Mouse (Mus musculus): ENCODE measurements around the gene Trpc4. TPM values are rescaled to one million over a fixed set of nuclear protein-coding genes. Genes with fewer than 3 reads are reported as not detected.

Trpc4 gene
- polyA plus RNA-seq (2015; fragmentation: Nextera tagmentation; extraction: Ambion mirVana): 2.4 and 2.8 TPM in 2 replicates

DNA sequence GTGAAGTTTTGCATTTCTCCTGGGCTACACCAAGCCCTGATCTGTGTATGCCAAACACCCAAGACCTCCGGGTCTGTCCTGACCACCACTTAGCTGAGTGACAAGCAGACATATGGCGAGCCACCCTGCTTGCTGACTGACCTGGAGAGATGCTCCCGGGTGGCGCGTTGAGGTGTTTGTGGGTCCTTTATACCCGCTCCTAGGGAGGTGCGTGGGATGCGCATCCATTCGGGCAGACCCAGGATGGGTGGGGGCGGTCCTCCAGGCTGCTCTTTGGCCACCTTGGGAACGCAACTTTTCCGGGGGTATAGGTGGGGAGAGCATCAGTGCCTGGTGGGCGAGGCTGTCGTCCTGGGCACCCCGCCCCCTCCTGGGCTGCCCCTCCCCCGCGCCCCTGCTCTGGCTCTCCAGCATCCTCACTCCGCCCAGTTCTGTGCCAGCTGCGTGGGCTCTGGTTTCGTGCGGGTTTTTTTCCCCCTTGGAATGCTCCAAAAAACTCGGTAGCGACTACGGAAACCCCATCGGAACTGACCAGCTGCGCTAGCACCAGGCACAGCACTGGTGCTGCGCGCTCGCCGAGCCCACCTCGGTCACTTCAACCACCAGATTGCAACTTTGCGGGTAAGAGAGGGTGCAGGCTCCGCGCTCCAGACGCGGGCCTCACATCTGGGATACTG is at the start of gene Trpc4:
TSS of gene Trpc4 (plus strand) at position 397 of the 677 bp plus-strand sequence.
- Histone ChIP-seq H3K9me3 (no peaks in the 10 kb centered on the region), H3K4me2 (peak within 1 kb of the TSS; percentile 98), H3K27ac (replicated peaks) (no peak within 1 kb of the TSS), H3K27me3 (peaks cover 39% of the 10 kb centered on the region), H3K9ac (peak within 1 kb of the TSS; percentile 66), H3K36me3 (no peaks in the 10 kb centered on the region), H3K4me1 (replicated peaks) (peaks cover 28% of the 10 kb centered on the region), H3K4me3 (peak within 1 kb of the TSS; percentile 55)
- peak; percentile 79 for ATAC-seq (ENCODE audit: low read depth)
- WGBS: under 1% methylated on average over 36 of the region's 36 CpGs

GRCm38 (mm10) chr3:54111489-54111888 is 44.3 kb upstream of the Trpc4 start:
- no peak overlapping the region for H3K4me3 ChIP-seq
- H3K9me3 ChIP-seq: no peaks in the 10 kb centered on the region
- ATAC-seq (ENCODE audit: low read depth): no peak
- H3K27me3 ChIP-seq: no peaks in the 10 kb centered on the region
- H3K27ac ChIP-seq (replicated peaks): no peak overlapping the region
- 82% methylated on average over 9 of the region's 9 CpGs for WGBS
- H3K36me3 ChIP-seq: no peaks in the 10 kb centered on the region
- no peaks in the 10 kb centered on the region for H3K4me1 ChIP-seq (replicated peaks)
- H3K4me2 ChIP-seq: no peak overlapping the region
- H3K9ac ChIP-seq: no peak overlapping the region

DNA sequence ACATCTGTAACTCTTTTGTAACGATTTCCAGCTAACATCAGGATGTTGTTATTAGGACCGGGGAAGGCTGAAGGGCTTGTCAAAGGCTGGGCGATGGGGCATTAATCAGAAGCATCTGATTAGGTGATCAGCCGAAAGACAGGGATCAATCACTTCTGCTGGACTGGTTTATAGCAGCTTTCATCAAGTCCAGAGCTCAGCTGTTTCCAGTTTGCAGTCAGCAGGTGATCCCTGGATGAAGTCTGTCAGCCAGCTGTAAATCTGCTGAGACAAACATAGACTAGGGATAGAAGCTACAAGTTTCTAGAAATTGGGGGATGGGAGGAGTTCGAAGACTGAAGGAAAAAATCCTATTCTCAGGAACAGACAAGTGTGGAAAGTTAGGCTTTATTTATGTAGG is 20.5 kb upstream of the Trpc4 start:
- H3K27me3 ChIP-seq: no peaks in the 10 kb centered on the region
- no peak overlapping the region for H3K4me2 ChIP-seq
- no peaks in the 10 kb centered on the region for H3K9me3 ChIP-seq
- WGBS: 75% methylated on average over 5 of the region's 5 CpGs
- no peak overlapping the region for H3K9ac ChIP-seq
- H3K4me3 ChIP-seq: no peak overlapping the region
- no peaks in the 10 kb centered on the region for H3K36me3 ChIP-seq
- no peaks in the 10 kb centered on the region for H3K4me1 ChIP-seq (replicated peaks)
- no peak overlapping the region for H3K27ac ChIP-seq (replicated peaks)
- no peak for ATAC-seq (ENCODE audit: low read depth)

- H3K4me3 ChIP-seq: no peak overlapping the region
- no peaks in the 10 kb centered on the region for H3K36me3 ChIP-seq
- H3K4me2 ChIP-seq: no peak overlapping the region
- no peaks in the 10 kb centered on the region for H3K4me1 ChIP-seq (replicated peaks)
- no peak overlapping the region for H3K27ac ChIP-seq (replicated peaks)
- ATAC-seq (ENCODE audit: low read depth): no peak
- no peaks in the 10 kb centered on the region for H3K9me3 ChIP-seq
- no peak overlapping the region for H3K9ac ChIP-seq
- WGBS: 90% methylated on average over 2 of the region's 2 CpGs
- H3K27me3 ChIP-seq: no peaks in the 10 kb centered on the region
Observed at GRCm38 (mm10) chr3:54141376-54141775, 14.5 kb upstream of the Trpc4 start.

- Histone ChIP-seq H3K4me2 (peak overlapping the region; percentile 98), H3K27me3 (peaks cover 39% of the 10 kb centered on the region), H3K4me1 (replicated peaks) (peaks cover 28% of the 10 kb centered on the region), H3K9ac (peak overlapping the region; percentile 66), H3K27ac (replicated peaks) (no peak overlapping the region), H3K36me3 (no peaks in the 10 kb centered on the region), H3K9me3 (no peaks in the 10 kb centered on the region), H3K4me3 (peak overlapping the region; percentile 55)
- 4% methylated on average over 16 of the region's 16 CpGs for WGBS
- ATAC-seq (ENCODE audit: low read depth): peak; percentile 98
Observed at GRCm38 (mm10) chr3:54154844-54155638, 794 bp upstream of the Trpc4 start.

DNA sequence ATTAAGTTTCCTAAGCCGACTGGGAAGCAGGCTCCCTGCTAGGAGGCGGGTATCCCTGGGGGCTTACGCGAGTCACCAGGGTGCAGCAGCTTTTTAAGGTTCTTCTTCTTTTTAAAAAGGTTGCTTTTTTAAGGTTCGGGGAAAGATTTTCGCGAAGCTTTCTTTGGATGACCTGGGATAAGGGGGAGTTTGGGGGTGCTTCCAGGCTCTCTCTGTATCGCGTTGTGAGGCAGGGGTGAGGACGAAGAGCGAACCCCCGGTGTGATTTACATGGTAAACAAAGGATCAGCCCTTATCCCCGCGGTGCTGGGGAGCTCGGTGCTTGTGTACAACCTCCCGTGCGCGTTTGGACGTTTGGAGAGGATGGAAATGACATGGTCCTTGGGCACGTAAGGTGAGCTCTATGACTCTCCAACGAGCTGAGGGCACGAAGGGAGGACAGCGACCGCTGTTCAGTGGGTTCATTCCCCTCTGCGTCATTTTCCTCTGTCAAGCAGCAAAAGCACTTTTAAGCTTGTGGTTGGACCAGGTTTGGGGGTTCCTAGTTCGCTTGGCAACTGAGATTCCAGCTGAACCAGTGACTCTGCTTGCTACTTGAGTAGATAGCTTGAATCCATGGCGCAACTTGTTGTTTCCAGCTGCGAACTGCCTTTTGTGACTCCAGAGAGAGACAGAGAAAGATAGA is 623 bp downstream of the Trpc4 start:
- Histone ChIP-seq H3K4me2 (peak overlapping the region; percentile 98), H3K9ac (peak overlapping the region; percentile 66), H3K4me3 (peak overlapping the region; percentile 55), H3K27ac (replicated peaks) (no peak overlapping the region), H3K27me3 (peaks cover 39% of the 10 kb centered on the region), H3K9me3 (no peaks in the 10 kb centered on the region), H3K36me3 (no peaks in the 10 kb centered on the region), H3K4me1 (replicated peaks) (peaks cover 28% of the 10 kb centered on the region)
- peak; percentile 48; the same call in 1 of the 2 replicates for ATAC-seq (ENCODE audit: low read depth)
- under 1% methylated on average over 28 of the region's 28 CpGs for WGBS

GRCm38 (mm10) chr3:54170701-54171100 is 14.9 kb downstream of the Trpc4 start:
- no peak overlapping the region for H3K4me3 ChIP-seq
- no peaks in the 10 kb centered on the region for H3K36me3 ChIP-seq
- no peak overlapping the region for H3K9ac ChIP-seq
- no peaks in the 10 kb centered on the region for H3K9me3 ChIP-seq
- H3K4me1 ChIP-seq (replicated peaks): no peaks in the 10 kb centered on the region
- no peak overlapping the region for H3K27ac ChIP-seq (replicated peaks)
- no peaks in the 10 kb centered on the region for H3K27me3 ChIP-seq
- ATAC-seq (ENCODE audit: low read depth): no peak
- H3K4me2 ChIP-seq: no peak overlapping the region

DNA sequence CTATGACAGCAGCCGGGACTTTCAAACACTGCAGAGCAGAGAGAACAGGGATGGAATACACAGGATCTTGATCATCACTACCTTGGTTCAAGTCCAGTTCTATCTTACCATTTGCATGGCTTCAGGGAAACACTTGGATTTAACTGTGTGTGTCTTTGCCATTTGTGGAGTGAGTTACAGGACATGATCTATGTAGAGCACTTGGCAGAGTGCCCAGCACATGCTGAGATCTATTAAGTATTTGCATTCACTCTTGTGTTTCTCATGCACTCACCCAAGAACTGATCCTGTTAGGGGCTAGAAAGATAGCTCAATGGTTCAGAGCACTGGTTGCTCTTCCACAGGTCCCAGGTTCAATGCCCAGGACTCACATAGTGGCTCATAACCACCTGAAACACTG is 21.5 kb downstream of the Trpc4 start:
- H3K4me2 ChIP-seq: no peak overlapping the region
- H3K9ac ChIP-seq: no peak overlapping the region
- WGBS: 80% methylated on average over 1 of the region's 1 CpGs
- H3K9me3 ChIP-seq: 0 out of 2 replicates have a peak, but pooled peaks cover 6% of the 10 kb centered on the region
- no peak for ATAC-seq (ENCODE audit: low read depth)
- no peaks in the 10 kb centered on the region for H3K4me1 ChIP-seq (replicated peaks)
- no peaks in the 10 kb centered on the region for H3K27me3 ChIP-seq
- H3K4me3 ChIP-seq: no peak overlapping the region
- no peak overlapping the region for H3K27ac ChIP-seq (replicated peaks)
- no peaks in the 10 kb centered on the region for H3K36me3 ChIP-seq

DNA sequence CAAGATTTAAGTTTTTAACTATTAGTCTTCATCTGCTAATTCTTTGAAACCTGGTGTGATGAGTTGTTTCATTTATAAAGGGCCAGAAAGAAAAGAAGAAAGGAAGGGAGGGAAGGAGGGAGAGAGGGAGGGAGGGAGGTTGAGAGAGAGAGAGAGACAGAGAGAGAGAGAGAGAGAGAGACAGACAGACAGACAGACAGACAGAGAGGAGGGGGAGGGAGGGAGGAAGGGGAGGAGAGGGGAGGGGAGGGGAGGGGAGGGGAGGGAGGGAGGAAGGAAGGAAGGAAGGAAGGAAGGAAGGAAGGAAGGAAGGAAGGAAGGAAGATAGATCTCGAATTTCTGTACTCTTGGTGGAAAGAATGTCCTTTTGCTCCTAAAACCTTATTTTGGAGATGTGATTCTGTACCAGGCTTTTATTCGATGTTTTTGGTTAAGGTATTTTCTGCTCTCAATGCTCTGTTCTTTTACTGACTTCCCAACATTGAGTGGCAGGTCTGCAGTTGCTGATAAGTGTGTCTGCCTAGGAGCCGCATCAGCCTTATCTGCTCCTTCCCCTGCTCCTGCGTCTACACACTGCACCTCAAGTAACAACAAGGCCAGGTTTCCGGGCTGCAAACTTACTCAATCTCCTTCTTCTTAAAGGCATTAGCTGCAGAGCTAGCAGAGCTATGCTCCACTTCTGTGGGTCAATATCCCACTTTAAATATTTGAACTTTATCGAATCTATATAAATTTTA is 35.3 kb downstream of the Trpc4 start:
- H3K9me3 ChIP-seq: no peaks in the 10 kb centered on the region
- H3K9ac ChIP-seq: no peak overlapping the region
- H3K4me3 ChIP-seq: no peak overlapping the region
- WGBS: 85% methylated on average over 6 of the region's 6 CpGs
- H3K27ac ChIP-seq (replicated peaks): no peak overlapping the region
- no peak for ATAC-seq (ENCODE audit: low read depth)
- H3K27me3 ChIP-seq: no peaks in the 10 kb centered on the region
- no peaks in the 10 kb centered on the region for H3K4me1 ChIP-seq (replicated peaks)
- no peaks in the 10 kb centered on the region for H3K36me3 ChIP-seq
- no peak overlapping the region for H3K4me2 ChIP-seq

DNA sequence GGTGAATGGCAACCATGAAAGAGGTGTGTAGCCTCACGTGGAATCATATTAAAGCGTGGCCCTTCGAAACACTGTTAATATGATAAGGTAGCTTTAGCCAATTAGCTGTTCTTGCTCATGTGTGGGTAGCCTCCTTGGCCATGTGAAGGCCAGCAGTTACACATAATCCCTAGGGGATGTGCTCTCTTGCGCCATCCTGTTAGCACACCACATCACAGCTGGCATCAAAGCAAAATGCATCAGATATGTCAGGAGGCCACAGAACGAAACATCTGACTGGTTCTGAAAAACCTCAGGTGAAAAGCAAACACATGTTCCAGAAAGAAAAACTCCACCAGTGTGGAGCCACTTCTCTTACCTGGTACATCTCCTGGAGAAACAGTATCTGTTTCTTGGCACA is 45.4 kb downstream of the Trpc4 start:
- H3K9ac ChIP-seq: no peak overlapping the region
- no peaks in the 10 kb centered on the region for H3K27me3 ChIP-seq
- H3K36me3 ChIP-seq: no peaks in the 10 kb centered on the region
- H3K9me3 ChIP-seq: no peaks in the 10 kb centered on the region
- no peak for ATAC-seq (ENCODE audit: low read depth)
- H3K4me2 ChIP-seq: no peak overlapping the region
- 91% methylated on average over 5 of the region's 5 CpGs for WGBS
- H3K27ac ChIP-seq (replicated peaks): no peak overlapping the region
- no peak overlapping the region for H3K4me3 ChIP-seq
- H3K4me1 ChIP-seq (replicated peaks): no peaks in the 10 kb centered on the region

GRCm38 (mm10) chr3:54204386-54204785 is 48.6 kb downstream of the Trpc4 start:
- H3K4me3 ChIP-seq: no peak overlapping the region
- H3K4me1 ChIP-seq (replicated peaks): no peaks in the 10 kb centered on the region
- no peak overlapping the region for H3K4me2 ChIP-seq
- no peaks in the 10 kb centered on the region for H3K27me3 ChIP-seq
- no peak overlapping the region for H3K9ac ChIP-seq
- no peak overlapping the region for H3K27ac ChIP-seq (replicated peaks)
- H3K9me3 ChIP-seq: no peaks in the 10 kb centered on the region
- no peak for ATAC-seq (ENCODE audit: low read depth)
- no peaks in the 10 kb centered on the region for H3K36me3 ChIP-seq
- WGBS: 82% methylated on average over 5 of the region's 5 CpGs

GRCm38 (mm10) chr3:54210112-54210511 is 54.3 kb downstream of the Trpc4 start:
- no peak for ATAC-seq (ENCODE audit: low read depth)
- 66% methylated on average over 3 of the region's 3 CpGs for WGBS
- no peak overlapping the region for H3K9ac ChIP-seq
- H3K4me3 ChIP-seq: no peak overlapping the region
- H3K27ac ChIP-seq (replicated peaks): no peak overlapping the region
- no peaks in the 10 kb centered on the region for H3K27me3 ChIP-seq
- no peak overlapping the region for H3K4me2 ChIP-seq
- no peaks in the 10 kb centered on the region for H3K36me3 ChIP-seq
- H3K9me3 ChIP-seq: no peaks in the 10 kb centered on the region
- no peaks in the 10 kb centered on the region for H3K4me1 ChIP-seq (replicated peaks)

Data from neural tube, embryonic 13.5 days (tissue).